Mouse (Mus musculus) neural tube, embryonic 14.5 days (tissue): ENCODE data around the gene Mettl7a2. TPM values are rescaled to one million over a fixed set of nuclear protein-coding genes. Genes with fewer than 3 reads are reported as not detected.

Source experiments
- ATAC-seq: fragments of 200-750 bp; cut with Nextera tagmentation; 2 replicates; pipeline ENCODE4 v1.8.0; 2017; ENCODE audit warnings: low read depth, mild to moderate bottlenecking, moderate TSS enrichment, moderate library complexity
- H3K27ac ChIP-seq: fragments of 300-500 bp; sonication (generic); 2 replicates; pipeline ENCODE4 v1.5.1; 2014; ENCODE audit warnings: low read depth, mild to moderate bottlenecking, control low read depth, low read length, moderate library complexity, mixed read lengths
- H3K27me3 ChIP-seq: fragments of 300-500 bp; sonication (generic); 2 replicates; pipeline ENCODE4 v1.6.1; 2014; ENCODE audit warnings: low read length; ENCODE audit not compliant: control insufficient read depth, insufficient read depth
- H3K36me3 ChIP-seq: fragments of 300-500 bp; sonication (generic); 2 replicates; pipeline ENCODE4 v1.6.1; 2014; ENCODE audit warnings: low read length, mixed read lengths; ENCODE audit not compliant: control insufficient read depth, insufficient read depth
- H3K4me1 ChIP-seq: fragments of 300-500 bp; sonication (generic); 2 replicates; pipeline ENCODE4 v1.6.1; 2014; ENCODE audit warnings: low read length; ENCODE audit not compliant: control insufficient read depth, insufficient read depth
- H3K4me2 ChIP-seq: fragments of 300-500 bp; sonication (generic); 2 replicates; pipeline ENCODE4 v1.6.1; 2014; ENCODE audit warnings: mild to moderate bottlenecking, low read depth, low read length, control low read depth
- H3K4me3 ChIP-seq: fragments of 300-500 bp; sonication (generic); 2 replicates; pipeline ENCODE4 v1.5.1; 2014; ENCODE audit warnings: low read depth, low read length, control low read depth, mixed read lengths
- H3K9ac ChIP-seq: fragments of 300-500 bp; sonication (generic); replicated peaks from 2 replicates; pipeline ENCODE4 v1.6.1; 2014; ENCODE audit warnings: low read depth, mild to moderate bottlenecking, control low read depth, low read length, mixed read lengths
- H3K9me3 ChIP-seq: fragments of 300-500 bp; sonication (generic); 2 replicates; pipeline ENCODE4 v1.6.1; 2016; ENCODE audit warnings: low read length; ENCODE audit not compliant: control insufficient read depth
- WGBS: fragments of 180-500 bp; shearing (Covaris S2); extraction: QIAGEN DNeasy Blood & Tissue Kit; methylation state at CpG from one replicate; pipeline ENCODE4 v1.1.7; 2014; 5-methylcytosine and 5-hydroxymethylcytosine counted together
- polyA plus RNA-seq: library from polyadenylated mRNA; unstranded; fragments of >200 nt; fragmentation: Nextera tagmentation; extraction: Ambion mirVana; gene quantifications from 2 replicates; pipeline ENCODE4 v1.2.1, GENCODE M21; 2014

The Mettl7a2 gene
- polyA plus RNA-seq, 1 experiment from 2014 or later, result not detected

DNA sequence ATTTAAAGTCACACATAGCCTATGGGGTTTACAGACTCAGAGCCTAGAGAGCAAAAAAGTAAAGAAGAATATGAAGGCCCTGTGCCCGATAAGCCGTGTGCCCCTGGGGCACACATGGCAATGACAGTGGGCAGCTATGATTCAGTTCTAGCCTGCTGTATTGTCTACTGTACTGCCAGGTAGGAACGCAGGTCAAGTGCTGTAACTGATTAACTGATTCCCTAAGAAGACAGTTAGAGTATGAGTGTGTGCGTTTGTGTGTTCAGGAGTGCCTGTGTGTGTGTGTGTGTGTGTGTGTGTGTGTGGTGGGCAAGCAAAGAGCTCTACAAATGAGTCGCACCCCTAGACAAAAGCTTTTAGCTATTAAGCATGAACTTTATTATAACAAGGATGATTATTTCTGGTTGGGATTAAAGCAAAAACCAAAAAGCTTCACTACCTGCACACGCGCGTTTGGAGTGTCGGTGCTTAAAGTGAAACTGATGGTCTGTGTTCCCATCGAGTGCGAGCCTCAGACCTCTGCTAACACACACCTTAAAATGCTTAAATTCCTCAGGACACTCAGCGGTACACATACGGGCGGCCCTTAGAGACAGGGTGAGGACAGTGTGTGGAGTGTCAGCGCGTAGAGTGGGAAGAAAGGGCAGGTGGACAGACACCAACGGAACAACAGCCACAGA lies 34.7 kb downstream of the Mettl7a2 start:
- ATAC-seq, result no peak
- H3K27me3 ChIP-seq, result no peaks in the 10 kb centered on the region
- no peaks in the 10 kb centered on the region for H3K36me3 ChIP-seq
- WGBS, result 95% methylated on average over 17 of the region's 17 CpGs
- H3K4me2 ChIP-seq, result no peak overlapping the region
- no peak overlapping the region for H3K9ac ChIP-seq
- H3K9me3 ChIP-seq, result no peaks in the 10 kb centered on the region
- no peak overlapping the region for H3K4me3 ChIP-seq
- H3K4me1 ChIP-seq, result no peaks in the 10 kb centered on the region
- no peak overlapping the region for H3K27ac ChIP-seq

DNA sequence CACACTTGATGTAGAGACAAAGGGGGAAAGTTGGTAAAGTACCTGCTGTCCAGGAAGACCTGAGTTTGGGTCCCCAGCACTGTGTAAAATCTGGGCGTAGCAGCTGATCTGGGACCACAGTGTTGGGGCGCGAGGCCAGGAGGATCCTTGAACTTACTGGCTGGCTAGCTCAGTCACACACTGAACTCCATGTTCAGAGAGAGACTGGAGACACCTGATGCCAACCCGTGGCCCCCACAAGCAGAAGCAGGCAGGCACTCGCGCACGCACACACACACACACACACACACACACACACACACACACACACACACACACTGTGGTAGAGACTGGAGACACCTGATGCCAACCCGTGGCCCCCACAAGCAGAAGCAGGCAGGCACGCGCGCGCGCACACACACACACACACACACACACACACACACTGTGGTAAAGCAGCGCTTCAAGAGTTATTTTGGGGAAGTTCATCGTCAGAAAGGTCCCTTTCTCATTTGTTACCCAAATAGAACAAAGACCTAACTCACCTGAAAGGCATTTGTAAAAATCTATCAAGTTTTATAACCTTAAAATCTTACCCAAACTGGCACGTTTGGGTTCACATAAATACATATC lies 35.3 kb downstream of the Mettl7a2 start:
- no peak for ATAC-seq
- H3K4me1 ChIP-seq, result no peaks in the 10 kb centered on the region
- 95% methylated on average over 16 of the region's 16 CpGs for WGBS
- H3K27me3 ChIP-seq, result no peaks in the 10 kb centered on the region
- H3K36me3 ChIP-seq, result no peaks in the 10 kb centered on the region
- no peak overlapping the region for H3K9ac ChIP-seq
- H3K4me2 ChIP-seq, result no peak overlapping the region
- H3K4me3 ChIP-seq, result no peak overlapping the region
- H3K9me3 ChIP-seq, result no peaks in the 10 kb centered on the region
- H3K27ac ChIP-seq, result no peak overlapping the region

DNA sequence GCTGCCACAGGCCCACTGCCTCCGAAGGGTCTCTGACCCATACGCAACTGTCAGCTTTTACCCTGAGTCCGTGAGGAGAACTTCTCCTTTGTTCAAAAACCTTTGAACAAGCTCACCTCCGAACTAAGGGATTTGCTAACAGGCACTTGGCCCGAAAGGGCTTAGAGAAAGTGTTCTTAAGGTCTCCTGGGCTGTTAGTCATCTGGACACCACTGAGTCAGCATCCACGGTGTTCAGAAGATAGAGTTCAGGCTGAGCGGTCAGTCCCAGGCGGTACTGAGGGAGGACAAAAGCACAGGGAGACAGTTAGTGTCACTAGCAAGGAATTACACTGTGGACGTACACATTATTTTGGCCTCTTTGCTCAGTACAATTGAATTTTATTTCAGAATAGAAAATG lies 35.9 kb downstream of the Mettl7a2 start:
- 65% methylated on average over 9 of the region's 9 CpGs for WGBS
- Histone ChIP-seq H3K9ac (no peak overlapping the region), H3K27ac (no peak overlapping the region), H3K36me3 (no peaks in the 10 kb centered on the region), H3K4me2 (no peak overlapping the region), H3K4me1 (no peaks in the 10 kb centered on the region), H3K9me3 (no peaks in the 10 kb centered on the region), H3K27me3 (no peaks in the 10 kb centered on the region), H3K4me3 (no peak overlapping the region)
- ATAC-seq, result no peak

DNA sequence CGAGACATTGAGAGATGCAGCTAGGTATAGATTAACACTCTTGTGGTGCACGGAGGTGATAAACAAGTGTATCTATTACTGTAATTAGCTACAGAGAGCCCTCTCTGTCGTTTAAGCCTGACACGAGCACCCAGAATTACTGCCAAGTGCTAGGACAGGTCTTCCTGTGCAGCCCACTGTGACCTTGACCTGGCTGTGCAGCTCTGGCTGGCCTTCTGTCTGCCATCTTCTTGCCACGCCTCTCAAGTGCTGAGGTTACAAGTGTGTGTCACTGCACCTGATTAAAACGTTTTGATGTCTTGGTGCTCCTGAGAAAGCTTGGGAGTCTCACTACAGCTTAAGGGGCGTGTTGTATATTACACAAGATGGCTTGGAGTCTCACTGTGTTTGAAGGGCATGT lies 38.1 kb downstream of the Mettl7a2 start:
- Histone ChIP-seq H3K36me3 (peaks cover 10% of the 10 kb centered on the region), H3K9ac (no peak overlapping the region), H3K4me3 (no peak overlapping the region), H3K4me2 (no peak overlapping the region), H3K27me3 (no peaks in the 10 kb centered on the region), H3K27ac (no peak overlapping the region), H3K4me1 (no peaks in the 10 kb centered on the region), H3K9me3 (no peaks in the 10 kb centered on the region)
- no peak for ATAC-seq
- 81% methylated on average over 7 of the region's 7 CpGs for WGBS

DNA sequence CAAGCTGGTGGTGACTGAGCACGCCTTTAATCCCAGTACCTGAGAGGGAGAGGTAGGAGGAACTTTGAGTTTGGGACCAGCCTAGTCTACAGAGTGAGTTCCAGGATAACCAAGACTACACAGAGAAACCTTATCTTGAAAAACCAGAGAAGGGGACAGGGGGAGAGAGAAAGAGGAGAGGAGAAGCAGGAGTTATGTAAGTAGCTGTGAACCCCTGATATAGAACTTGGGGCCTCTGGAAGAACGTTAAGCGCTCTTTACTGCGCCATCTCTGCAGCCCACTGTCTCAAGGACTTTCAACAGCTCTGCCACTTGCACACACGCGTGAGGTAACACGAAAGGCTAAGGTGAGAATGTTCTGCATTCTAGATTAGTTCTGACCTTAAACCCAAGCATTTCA lies 38.6 kb downstream of the Mettl7a2 start:
- no peak for ATAC-seq
- Histone ChIP-seq H3K4me2 (no peak overlapping the region), H3K4me3 (no peak overlapping the region), H3K9ac (no peak overlapping the region), H3K36me3 (peaks cover 12% of the 10 kb centered on the region), H3K4me1 (no peaks in the 10 kb centered on the region), H3K27me3 (no peaks in the 10 kb centered on the region), H3K27ac (no peak overlapping the region), H3K9me3 (no peaks in the 10 kb centered on the region)
- 96% methylated on average over 7 of the region's 7 CpGs for WGBS

DNA sequence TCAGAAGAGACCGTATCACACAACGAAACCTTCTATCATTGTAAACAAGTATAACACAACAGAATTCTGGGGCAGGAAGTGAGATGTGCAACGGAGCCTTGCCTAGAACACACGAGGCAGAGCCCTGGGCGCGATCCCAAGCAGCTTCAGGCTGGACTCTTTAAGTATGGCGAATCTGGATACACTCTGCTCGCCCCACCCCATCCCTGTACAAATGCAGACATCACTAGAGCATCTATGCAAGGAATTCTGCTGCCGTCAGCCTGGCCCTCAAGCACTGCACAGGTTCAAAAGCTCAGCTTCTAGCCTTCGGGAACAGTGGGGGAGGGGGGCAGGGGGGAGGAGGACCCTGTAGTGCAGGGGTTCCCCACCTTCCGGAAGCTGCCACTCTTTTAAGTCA lies 40.0 kb downstream of the Mettl7a2 start:
- peaks cover 24% of the 10 kb centered on the region for H3K36me3 ChIP-seq
- H3K9ac ChIP-seq, result no peak overlapping the region
- WGBS, result 84% methylated on average over 11 of the region's 11 CpGs
- ATAC-seq, result no peak
- H3K4me2 ChIP-seq, result no peak overlapping the region
- no peaks in the 10 kb centered on the region for H3K27me3 ChIP-seq
- H3K9me3 ChIP-seq, result no peaks in the 10 kb centered on the region
- H3K4me3 ChIP-seq, result no peak overlapping the region
- no peaks in the 10 kb centered on the region for H3K4me1 ChIP-seq
- no peak overlapping the region for H3K27ac ChIP-seq

DNA sequence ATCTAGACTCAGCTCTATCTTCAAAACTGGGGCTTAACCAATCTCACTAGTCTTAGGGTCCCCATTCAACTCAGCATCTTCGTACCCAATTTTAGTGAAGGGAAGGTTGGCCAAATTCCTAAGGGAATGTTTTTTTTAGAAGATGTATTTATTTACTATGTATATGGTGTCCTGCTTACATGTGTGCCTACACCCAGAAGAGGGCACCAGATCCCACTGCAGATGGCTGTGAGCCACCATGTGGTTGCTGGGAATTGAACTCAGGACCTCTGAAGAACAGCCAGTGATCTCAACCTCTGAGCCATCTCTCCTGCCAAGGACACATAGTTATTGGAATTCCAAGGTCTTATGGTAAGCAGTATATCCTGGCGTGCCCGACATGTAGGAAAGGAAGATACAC lies 42.6 kb downstream of the Mettl7a2 start:
- Histone ChIP-seq H3K4me1 (no peaks in the 10 kb centered on the region), H3K4me2 (no peak overlapping the region), H3K9ac (no peak overlapping the region), H3K4me3 (no peak overlapping the region), H3K9me3 (no peaks in the 10 kb centered on the region), H3K36me3 (peaks cover 47% of the 10 kb centered on the region), H3K27ac (no peak overlapping the region), H3K27me3 (no peaks in the 10 kb centered on the region)
- WGBS, result 94% methylated on average over 3 of the region's 3 CpGs
- no peak for ATAC-seq

DNA sequence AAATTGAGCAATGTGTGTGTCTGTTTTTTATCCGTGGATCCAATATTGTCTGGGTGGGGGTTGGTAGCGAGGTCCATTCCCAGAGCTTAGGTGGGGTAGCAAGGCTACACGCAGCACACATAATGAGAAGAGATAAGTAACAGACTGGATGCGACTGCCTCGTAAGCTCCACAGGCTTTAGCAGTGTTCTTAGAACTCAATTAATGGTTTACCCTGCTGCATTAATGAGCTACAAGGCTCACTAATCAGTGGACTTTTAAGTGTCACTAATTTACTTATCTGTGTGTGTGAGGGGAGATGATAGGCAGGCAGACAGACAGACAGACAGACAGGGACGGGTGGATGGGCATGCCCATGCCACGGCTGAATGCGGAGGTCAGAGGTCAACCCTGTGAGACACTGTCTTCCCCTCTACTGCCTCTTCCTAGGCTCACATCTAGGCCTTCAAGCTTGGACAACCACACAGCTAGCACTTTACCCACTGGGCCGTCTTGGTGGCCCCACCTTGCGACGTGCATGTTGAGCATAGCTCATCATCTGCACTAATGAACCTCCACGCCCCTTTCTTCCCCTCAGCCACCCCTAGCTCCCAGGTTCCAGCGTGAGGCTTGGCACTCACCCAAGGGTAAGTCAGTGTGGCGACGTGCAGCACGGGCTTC lies 47.7 kb downstream of the Mettl7a2 start:
- ATAC-seq, result no peak
- Histone ChIP-seq H3K36me3 (peaks cover 79% of the 10 kb centered on the region), H3K4me2 (no peak overlapping the region), H3K4me3 (no peak overlapping the region), H3K27me3 (no peaks in the 10 kb centered on the region), H3K9me3 (no peaks in the 10 kb centered on the region), H3K9ac (no peak overlapping the region), H3K4me1 (no peaks in the 10 kb centered on the region), H3K27ac (no peak overlapping the region)
- 91% methylated on average over 16 of the region's 16 CpGs for WGBS

DNA sequence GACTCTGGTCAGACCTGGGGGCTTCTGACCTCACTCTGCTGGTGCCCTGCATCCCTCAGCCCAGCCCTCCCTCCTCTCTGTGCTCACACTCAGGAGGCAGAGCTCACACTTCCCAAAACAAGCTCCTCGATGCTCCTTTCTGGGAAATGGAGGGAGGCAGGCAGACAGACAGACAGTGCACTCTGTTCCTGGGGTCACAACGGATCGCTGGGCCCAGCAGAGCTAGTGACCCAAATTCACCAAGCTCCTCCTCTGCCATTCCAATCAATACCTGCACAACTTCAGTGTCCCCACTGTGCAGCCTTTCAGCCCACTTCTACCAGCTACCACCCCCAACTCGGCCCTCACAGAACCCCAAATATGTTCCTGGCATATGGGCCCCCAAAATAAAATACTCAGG lies 48.8 kb downstream of the Mettl7a2 start:
- Histone ChIP-seq H3K27ac (no peak overlapping the region), H3K4me1 (no peaks in the 10 kb centered on the region), H3K36me3 (peaks cover 79% of the 10 kb centered on the region), H3K27me3 (no peaks in the 10 kb centered on the region), H3K9ac (no peak overlapping the region), H3K4me2 (no peak overlapping the region), H3K9me3 (no peaks in the 10 kb centered on the region), H3K4me3 (no peak overlapping the region)
- WGBS, result 93% methylated on average over 4 of the region's 4 CpGs
- no peak for ATAC-seq
